Mouse (Mus musculus): ENCODE measurements around the gene Fkbp15.

- TF ChIP-seq CTCF (IDR thresholded peaks at IDR 0.05; ENCODE audit: low read depth): no peak
- TF ChIP-seq EP300 (IDR thresholded peaks at IDR 0.05; ENCODE audit: low read depth): no peak
Observed at GRCm38 (mm10) chr4:62267101-62267500, 93.2 kb downstream of the Fkbp15 start.
